Mouse (Mus musculus) heart, adult 2 months (tissue): Measurements from ENCODE around the gene Slc9b2. TPM values are rescaled to one million over a fixed set of nuclear protein-coding genes. Genes with fewer than 3 reads are reported as not detected.
A peak's percentile ranks its signal among the peaks of the same experiment; 100 is the strongest.

Experiments
- DNase-seq, 2 experiments: peaks; one replicate each; pipeline ENCODE4 v3.0.0; 2021
- H3K27ac ChIP-seq: fragments of 200-600 bp; 2 replicates; pipeline ENCODE4 v1.8.1; 2022
- H3K27me3 ChIP-seq: fragments of 200-500 bp; 2 replicates; pipeline ENCODE4 v1.6.1; 2012; ENCODE audit warnings: mild to moderate bottlenecking, low read length, inconsistent platforms, mixed read lengths; ENCODE audit not compliant: control insufficient read depth, insufficient read depth
- H3K36me3 ChIP-seq: fragments of 200-500 bp; 2 replicates; pipeline ENCODE4 v1.6.1; 2012; ENCODE audit warnings: low read length, inconsistent platforms; ENCODE audit not compliant: control insufficient read depth, insufficient read depth
- H3K4me1 ChIP-seq: fragments of 200-500 bp; 2 replicates; pipeline ENCODE4 v1.6.1; 2011; ENCODE audit warnings: low read length; ENCODE audit not compliant: control insufficient read depth, insufficient read depth
- H3K4me3 ChIP-seq: fragments of 200-600 bp; 2 replicates; pipeline ENCODE4 v1.8.1; 2022
- H3K79me2 ChIP-seq: fragments of 200-500 bp; replicated peaks from 2 replicates; pipeline ENCODE4 v1.6.1; 2012; ENCODE audit warnings: mild to moderate bottlenecking, inconsistent platforms, low read length, moderate library complexity, mixed read lengths; ENCODE audit not compliant: control insufficient read depth, insufficient read depth
- H3K9ac ChIP-seq: fragments of 200-500 bp; 2 replicates; pipeline ENCODE4 v1.6.1; 2012; ENCODE audit warnings: low read depth, mild to moderate bottlenecking, control low read depth, inconsistent platforms, low read length, mixed read lengths
- CTCF ChIP-seq: fragments of 200-600 bp; IDR thresholded peaks from 2 replicates; pipeline ENCODE4 v1.8.1; 2022; ENCODE audit warnings: antibody characterized with exemption, mild to moderate bottlenecking, moderate library complexity
- EP300 ChIP-seq: fragments of 200-500 bp; IDR thresholded peaks from 2 replicates; pipeline ENCODE4 v1.6.1; 2011; ENCODE audit warnings: low read depth, low read length, control low read depth; ENCODE audit not compliant: insufficient read depth
- POLR2A ChIP-seq: fragments of 200-500 bp; IDR thresholded peaks from 2 replicates; pipeline ENCODE4 v1.6.1; 2011; ENCODE audit warnings: mild to moderate bottlenecking, low read depth, low read length, control low read depth; ENCODE audit not compliant: insufficient read depth
- WGBS: fragments of 180-500 bp; shearing (Covaris S2); methylation state at CpG from one replicate; pipeline ENCODE4 v1.1.7; 2018; 5-methylcytosine and 5-hydroxymethylcytosine counted together
- intact Hi-C: fragments of 180-260 bp; cut with DNase I; formaldehyde crosslinking; loops from one replicate; pipeline ENCODE4 v1.15.1; 2025
- polyA plus RNA-seq: library from polyadenylated mRNA; depleted of rRNA; stranded (reverse); fragments of >200 nt; gene quantifications from 2 replicates; pipeline ENCODE4 v1.2.3, GENCODE M21; 2012
- total RNA-seq, 2 experiments: library from RNA; stranded (reverse); gene quantifications; 2 replicates each; pipeline ENCODE4 v1.2.3; 2021

Slc9b2 gene
- total and polyA plus RNA-seq, 3 experiments: 0.10 to 0.44 (median 0.20) TPM

GRCm38 (mm10) chr3:135315720-135316425, 8.4 kb downstream of the Slc9b2 start:
- Histone ChIP-seq H3K4me1 (no peaks in the 10 kb centered on the region), H3K4me3 (no peak overlapping the region), H3K79me2 (no peaks in the 10 kb centered on the region), H3K27me3 (no peaks in the 10 kb centered on the region), H3K27ac (no peak overlapping the region), H3K9ac (no peak overlapping the region), H3K36me3 (no peaks in the 10 kb centered on the region)
- TF ChIP-seq CTCF: no peak
- no peak for TF ChIP-seq POLR2A
- TF ChIP-seq EP300: no peak
- DNase-seq: no peak
- intact Hi-C loops: no loop called here
- 87% methylated on average over 9 of the region's 9 CpGs for WGBS

- Histone ChIP-seq H3K9ac (no peak overlapping the region), H3K36me3 (no peaks in the 10 kb centered on the region), H3K27me3 (no peaks in the 10 kb centered on the region), H3K79me2 (no peaks in the 10 kb centered on the region), H3K27ac (no peak overlapping the region), H3K4me1 (no peaks in the 10 kb centered on the region), H3K4me3 (no peak overlapping the region)
- TF ChIP-seq POLR2A (no peak), EP300 (no peak), CTCF (no peak)
- WGBS: 64% methylated on average over 11 of the region's 11 CpGs
- intact Hi-C loops: no loop called here
- no peak for DNase-seq
These were observed 10.8 kb downstream of the Slc9b2 start for GRCm38 (mm10) chr3:135318331-135318730.

- TF ChIP-seq EP300 (no peak), POLR2A (no peak), CTCF (no peak)
- Histone ChIP-seq H3K27me3 (no peaks in the 10 kb centered on the region), H3K9ac (no peak overlapping the region), H3K4me3 (no peak overlapping the region), H3K79me2 (no peaks in the 10 kb centered on the region), H3K27ac (no peak overlapping the region), H3K4me1 (no peaks in the 10 kb centered on the region), H3K36me3 (no peaks in the 10 kb centered on the region)
- 41% methylated on average over 6 of the region's 6 CpGs for WGBS
- no peak for DNase-seq
- intact Hi-C loops: no loop called here
These were observed 16.9 kb downstream of the Slc9b2 start for GRCm38 (mm10) chr3:135324354-135324753.

GRCm38 (mm10) chr3:135327176-135327575, 19.7 kb downstream of the Slc9b2 start:
- DNase-seq: peak in 1 of 2 experiments; percentile 18
- WGBS: 59% methylated on average over 6 of the region's 6 CpGs

GRCm38 (mm10) chr3:135327601-135328000, 20.1 kb downstream of the Slc9b2 start:
- Histone ChIP-seq H3K27ac (no peak overlapping the region), H3K4me3 (no peak overlapping the region), H3K9ac (no peak overlapping the region), H3K36me3 (no peaks in the 10 kb centered on the region), H3K4me1 (no peaks in the 10 kb centered on the region), H3K79me2 (no peaks in the 10 kb centered on the region), H3K27me3 (no peaks in the 10 kb centered on the region)
- intact Hi-C loops: no loop called here
- DNase-seq: no peak
- 63% methylated on average over 2 of the region's 2 CpGs for WGBS
- TF ChIP-seq CTCF (peak; percentile 27; the same call in 1 of the 2 replicates), POLR2A (no peak)

More at GRCm38 (mm10) chr3:135327176-135327575, 19.7 kb downstream of the Slc9b2 start:
- intact Hi-C loops: no loop called here
- Histone ChIP-seq H3K4me1 (no peaks in the 10 kb centered on the region), H3K27me3 (no peaks in the 10 kb centered on the region), H3K4me3 (no peak overlapping the region), H3K9ac (no peak overlapping the region), H3K36me3 (no peaks in the 10 kb centered on the region), H3K27ac (no peak overlapping the region), H3K79me2 (no peaks in the 10 kb centered on the region)
- TF ChIP-seq CTCF: no peak
- no peak for TF ChIP-seq EP300
- TF ChIP-seq POLR2A: no peak

- DNase-seq: peak; percentile 10 to 31
- H3K4me3 ChIP-seq: no peak overlapping the region
- H3K79me2 ChIP-seq: no peaks in the 10 kb centered on the region
- H3K27ac ChIP-seq: no peak overlapping the region
- H3K4me1 ChIP-seq: no peaks in the 10 kb centered on the region
- 53% methylated on average over 3 of the region's 3 CpGs for WGBS
- intact Hi-C loops: no loop called here
- H3K36me3 ChIP-seq: no peaks in the 10 kb centered on the region
- H3K27me3 ChIP-seq: no peaks in the 10 kb centered on the region
- TF ChIP-seq POLR2A: no peak
- no peak for TF ChIP-seq EP300
- peak; percentile 64 for TF ChIP-seq CTCF
- no peak overlapping the region for H3K9ac ChIP-seq
These were observed 21.1 kb downstream of the Slc9b2 start for GRCm38 (mm10) chr3:135328560-135328959.
